Mouse (Mus musculus): ENCODE results near the gene B430305J03Rik.

B430305J03Rik gene

GRCm38 (mm10) chr3:61365779-61366373 lies at the start of gene B430305J03Rik:
Gene B430305J03Rik (minus strand): TSS chr3:61365951.
- DNase-seq (ENCODE audit: low spot score in 2 of 2) = peak; percentile 13 to 30

- no peak for DNase-seq (ENCODE audit: low spot score in 2 of 2)
These were observed 43.9 kb upstream of the B430305J03Rik start for GRCm38 (mm10) chr3:61409683-61410082.

GRCm38 (mm10) chr3:61406921-61407320 lies 41.2 kb upstream of the B430305J03Rik start:
- no peak for DNase-seq (ENCODE audit: low spot score in 2 of 2)

GRCm38 (mm10) chr3:61400823-61401387 lies 35.2 kb upstream of the B430305J03Rik start:
- no peak for DNase-seq (ENCODE audit: low spot score in 2 of 2)

- no peak for DNase-seq (ENCODE audit: low spot score in 2 of 2)
These were observed 31.0 kb upstream of the B430305J03Rik start for GRCm38 (mm10) chr3:61396728-61397127.

- no peak for DNase-seq (ENCODE audit: low spot score in 2 of 2)
These were observed 29.6 kb upstream of the B430305J03Rik start for GRCm38 (mm10) chr3:61395382-61395781.

GRCm38 (mm10) chr3:61393520-61393919 lies 27.8 kb upstream of the B430305J03Rik start:
- no peak for DNase-seq (ENCODE audit: low spot score in 2 of 2)

- DNase-seq (ENCODE audit: low spot score in 2 of 2) = no peak
These were observed 27.1 kb upstream of the B430305J03Rik start for GRCm38 (mm10) chr3:61392881-61393280.

GRCm38 (mm10) chr3:61391564-61391963 lies 25.8 kb upstream of the B430305J03Rik start:
- no peak for DNase-seq (ENCODE audit: low spot score in 2 of 2)

- DNase-seq (ENCODE audit: low spot score in 2 of 2) = no peak
These were observed 20.6 kb upstream of the B430305J03Rik start for GRCm38 (mm10) chr3:61386368-61386767.

- DNase-seq (ENCODE audit: low spot score in 2 of 2) = no peak
These were observed 10.2 kb upstream of the B430305J03Rik start for GRCm38 (mm10) chr3:61376001-61376400.

- DNase-seq (ENCODE audit: low spot score in 2 of 2) = no peak
These were observed 2.7 kb upstream of the B430305J03Rik start for GRCm38 (mm10) chr3:61368446-61368845.

GRCm38 (mm10) chr3:61364978-61365778 lies 573 bp downstream of the B430305J03Rik start:
- peak; percentile 38 to 42 for DNase-seq (ENCODE audit: low spot score in 2 of 2)

- DNase-seq (ENCODE audit: low spot score in 2 of 2) = no peak
These were observed 1.1 kb downstream of the B430305J03Rik start for GRCm38 (mm10) chr3:61364661-61364977.

- peak; percentile 91 to 96 for DNase-seq (ENCODE audit: low spot score in 2 of 2)
These were observed 1.6 kb downstream of the B430305J03Rik start for GRCm38 (mm10) chr3:61363989-61364660.

GRCm38 (mm10) chr3:61363161-61363988 lies 2.4 kb downstream of the B430305J03Rik start:
- peak; percentile 80 to 86 for DNase-seq (ENCODE audit: low spot score in 2 of 2)

GRCm38 (mm10) chr3:61362821-61363160 lies 3.0 kb downstream of the B430305J03Rik start:
- no peak for DNase-seq (ENCODE audit: low spot score in 2 of 2)

- no peak for DNase-seq (ENCODE audit: low spot score in 2 of 2)
These were observed 4.4 kb downstream of the B430305J03Rik start, which contains the start of gene Rap2b for GRCm38 (mm10) chr3:61361338-61361737. Gene Rap2b (plus strand): TSS chr3:61361638.

- no peak for DNase-seq (ENCODE audit: low spot score in 2 of 2)
These were observed 6.9 kb downstream of the B430305J03Rik start for GRCm38 (mm10) chr3:61358756-61359293.

- no peak for DNase-seq (ENCODE audit: low spot score in 2 of 2)
These were observed 7.6 kb downstream of the B430305J03Rik start for GRCm38 (mm10) chr3:61358107-61358506.

- DNase-seq (ENCODE audit: low spot score in 2 of 2) = no peak
These were observed 10.3 kb downstream of the B430305J03Rik start for GRCm38 (mm10) chr3:61355464-61355863.
